Mouse (Mus musculus) liver, embryonic 16.5 days (tissue): ENCODE results near the gene Gm21834. TPM values are rescaled to one million over a fixed set of nuclear protein-coding genes. Genes with fewer than 3 reads are reported as not detected.

Source experiments
- ATAC-seq: fragments of 200-750 bp; cut with Nextera tagmentation; 2 replicates; pipeline ENCODE4 v1.8.0; 2017; ENCODE audit warnings: low read depth, mild to moderate bottlenecking, moderate number of reproducible peaks, moderate library complexity
- H3K27ac ChIP-seq: fragments of 300-500 bp; sonication (generic); 2 replicates; pipeline ENCODE4 v1.5.1; 2014; ENCODE audit warnings: mild to moderate bottlenecking, low read length
- H3K27me3 ChIP-seq: fragments of 300-500 bp; sonication (generic); 2 replicates; pipeline ENCODE4 v1.6.1; 2014; ENCODE audit warnings: low read depth, low read length, mixed read lengths; ENCODE audit not compliant: control insufficient read depth, insufficient read depth
- H3K36me3 ChIP-seq: fragments of 300-500 bp; sonication (generic); 2 replicates; pipeline ENCODE4 v1.6.1; 2014; ENCODE audit warnings: mild to moderate bottlenecking; ENCODE audit not compliant: control insufficient read depth, insufficient read depth
- H3K4me1 ChIP-seq: fragments of 300-500 bp; sonication (generic); 2 replicates; pipeline ENCODE4 v1.6.1; 2014; ENCODE audit warnings: low read depth, low read length, mixed read lengths; ENCODE audit not compliant: control insufficient read depth
- H3K4me2 ChIP-seq: fragments of 300-500 bp; sonication (generic); 2 replicates; pipeline ENCODE4 v1.6.1; 2014; ENCODE audit warnings: low read depth, low read length, mixed read lengths
- H3K4me3 ChIP-seq: fragments of 300-500 bp; sonication (generic); 2 replicates; pipeline ENCODE4 v1.5.1; 2014; ENCODE audit warnings: low read depth, mild to moderate bottlenecking, low read length
- H3K9ac ChIP-seq: fragments of 300-500 bp; sonication (generic); 2 replicates; pipeline ENCODE4 v1.6.1; 2014; ENCODE audit warnings: low read depth, low read length
- H3K9me3 ChIP-seq: fragments of 300-500 bp; sonication (generic); replicated peaks from 2 replicates; pipeline ENCODE4 v1.6.1; 2016; ENCODE audit warnings: low read length; ENCODE audit not compliant: control insufficient read depth
- WGBS: fragments of 180-500 bp; shearing (Covaris S2); extraction: QIAGEN DNeasy Blood & Tissue Kit; methylation state at CpG from one replicate; pipeline ENCODE4 v1.1.7; 2014; ENCODE audit not compliant: insufficient replicate concordance; 5-methylcytosine and 5-hydroxymethylcytosine counted together
- polyA plus RNA-seq: library from polyadenylated mRNA; unstranded; fragments of >200 nt; fragmentation: Nextera tagmentation; extraction: Ambion mirVana; gene quantifications from 2 replicates; pipeline ENCODE4 v1.2.1, GENCODE M21; 2015

Gm21834 gene
- not detected in 2 replicates for polyA plus RNA-seq

DNA sequence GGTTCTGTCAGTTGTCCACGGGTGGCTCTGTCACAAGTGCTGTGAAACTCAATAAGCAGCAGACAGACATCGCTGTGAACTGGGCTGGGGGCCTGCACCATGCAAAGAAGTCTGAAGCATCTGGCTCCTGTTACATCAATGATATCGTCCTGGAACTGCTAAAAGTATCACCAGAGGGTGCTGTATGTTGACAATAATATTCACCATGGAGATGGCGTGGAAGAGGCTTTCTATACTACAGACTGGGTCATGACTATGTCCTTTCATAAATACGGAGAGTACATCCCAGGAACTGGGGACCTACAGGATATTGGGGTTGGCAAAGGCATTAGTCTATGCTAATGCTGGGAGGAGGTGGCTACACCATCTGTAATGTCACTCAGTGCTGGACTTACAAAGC, at the start of gene Gm21834:
Gene Gm21834 (minus strand): TSS at position 101 of the 400 bp plus-strand sequence.
- no peak within 1 kb of the TSS for H3K9ac ChIP-seq
- no peak within 1 kb of the TSS for H3K27ac ChIP-seq
- no peaks in the 10 kb centered on the region for H3K9me3 ChIP-seq
- H3K27me3 ChIP-seq, result no peaks in the 10 kb centered on the region
- no peaks in the 10 kb centered on the region for H3K36me3 ChIP-seq
- no peak within 1 kb of the TSS for H3K4me3 ChIP-seq
- 61% methylated on average over 5 of the region's 5 CpGs for WGBS
- H3K4me2 ChIP-seq, result no peak within 1 kb of the TSS
- H3K4me1 ChIP-seq, result no peaks in the 10 kb centered on the region
- no peak for ATAC-seq

DNA sequence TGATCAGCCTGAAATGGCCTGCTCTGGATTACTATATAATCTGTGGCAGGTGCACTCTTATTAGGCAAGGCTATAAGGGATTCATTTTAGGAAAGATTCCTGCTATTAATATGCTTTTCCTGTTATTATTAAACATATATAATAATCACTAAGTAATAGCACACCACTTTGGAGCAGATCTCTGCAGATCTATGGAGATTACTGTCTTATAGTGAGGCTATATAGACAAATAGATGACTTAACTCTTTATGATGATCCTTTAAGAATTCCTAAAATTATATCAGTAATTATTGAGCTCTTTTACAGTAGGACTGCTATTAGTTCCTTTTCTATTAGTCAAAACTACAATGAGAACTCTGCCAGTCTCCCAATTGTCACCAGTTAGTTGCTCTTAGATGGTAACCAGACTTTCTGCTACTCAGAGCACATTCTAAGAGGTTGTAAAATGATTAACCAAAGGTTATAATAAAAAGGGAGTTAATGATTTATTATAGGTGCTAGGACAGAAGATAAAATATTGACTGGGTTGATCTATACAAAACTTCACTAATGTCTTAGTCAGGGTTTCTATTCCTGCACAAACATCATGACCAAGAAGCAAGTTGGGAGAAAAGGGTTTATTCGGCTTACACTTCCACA, 46.3 kb upstream of the Gm21834 start:
- Histone ChIP-seq H3K9me3 (no peaks in the 10 kb centered on the region), H3K9ac (no peak overlapping the region), H3K27me3 (no peaks in the 10 kb centered on the region), H3K4me3 (no peak overlapping the region), H3K27ac (no peak overlapping the region), H3K36me3 (no peaks in the 10 kb centered on the region), H3K4me1 (no peaks in the 10 kb centered on the region), H3K4me2 (no peak overlapping the region)
- ATAC-seq, result no peak
- WGBS, result 61% methylated on average over 1 of the region's 1 CpGs

- Histone ChIP-seq H3K4me2 (no peak overlapping the region), H3K9ac (no peak overlapping the region), H3K27ac (no peak overlapping the region), H3K36me3 (no peaks in the 10 kb centered on the region), H3K4me3 (no peak overlapping the region), H3K4me1 (no peaks in the 10 kb centered on the region), H3K9me3 (no peaks in the 10 kb centered on the region), H3K27me3 (no peaks in the 10 kb centered on the region)
- ATAC-seq, result no peak
- WGBS, result 10% methylated on average over 4 of the region's 4 CpGs
These were observed 28.9 kb upstream of the Gm21834 start for GRCm38 (mm10) chr17:57770904-57771303.

GRCm38 (mm10) chr17:57768622-57769610, 26.9 kb upstream of the Gm21834 start, which contains the start of gene Cntnap5c:
Gene Cntnap5c (plus strand): TSS chr17:57769570.
- Histone ChIP-seq H3K9me3 (no peaks in the 10 kb centered on the region), H3K4me1 (no peaks in the 10 kb centered on the region), H3K4me2 (no peak within 1 kb of the TSS), H3K9ac (no peak within 1 kb of the TSS), H3K4me3 (no peak within 1 kb of the TSS), H3K36me3 (no peaks in the 10 kb centered on the region), H3K27ac (no peak within 1 kb of the TSS), H3K27me3 (no peaks in the 10 kb centered on the region)
- ATAC-seq, result no peak
- 17% methylated on average over 26 of the region's 26 CpGs for WGBS

- H3K4me2 ChIP-seq, result no peak overlapping the region
- H3K4me3 ChIP-seq, result no peak overlapping the region
- H3K4me1 ChIP-seq, result no peaks in the 10 kb centered on the region
- no peak overlapping the region for H3K9ac ChIP-seq
- H3K9me3 ChIP-seq, result no peaks in the 10 kb centered on the region
- H3K27me3 ChIP-seq, result no peaks in the 10 kb centered on the region
- H3K36me3 ChIP-seq, result no peaks in the 10 kb centered on the region
- ATAC-seq, result no peak
- no peak overlapping the region for H3K27ac ChIP-seq
These were observed 25.3 kb upstream of the Gm21834 start for GRCm38 (mm10) chr17:57767306-57767705.

- H3K27me3 ChIP-seq, result no peaks in the 10 kb centered on the region
- no peak overlapping the region for H3K9ac ChIP-seq
- no peaks in the 10 kb centered on the region for H3K4me1 ChIP-seq
- ATAC-seq, result no peak
- H3K4me3 ChIP-seq, result no peak overlapping the region
- 16% methylated on average over 1 of the region's 1 CpGs for WGBS
- H3K4me2 ChIP-seq, result no peak overlapping the region
- H3K9me3 ChIP-seq, result no peaks in the 10 kb centered on the region
- H3K27ac ChIP-seq, result no peak overlapping the region
- H3K36me3 ChIP-seq, result no peaks in the 10 kb centered on the region
These were observed 16.0 kb upstream of the Gm21834 start for GRCm38 (mm10) chr17:57758033-57758432.

- H3K9me3 ChIP-seq, result no peaks in the 10 kb centered on the region
- ATAC-seq, result no peak
- 43% methylated on average over 3 of the region's 3 CpGs for WGBS
- H3K27ac ChIP-seq, result no peak overlapping the region
- H3K9ac ChIP-seq, result no peak overlapping the region
- no peaks in the 10 kb centered on the region for H3K4me1 ChIP-seq
- H3K36me3 ChIP-seq, result no peaks in the 10 kb centered on the region
- H3K27me3 ChIP-seq, result no peaks in the 10 kb centered on the region
- H3K4me3 ChIP-seq, result no peak overlapping the region
- no peak overlapping the region for H3K4me2 ChIP-seq
These were observed 47.2 kb downstream of the Gm21834 start for GRCm38 (mm10) chr17:57694791-57695190.
